Mouse (Mus musculus): ENCODE measurements at regions not wholly inside any gene's neighbourhood (a gene's known extent, or its start where the extent isn't known, plus 50 kb on each side); places are given as distances from the start of the nearest gene placed in this dataset.

GRCm38 (mm10) chr9:61795910-61796309 is 118.4 kb downstream of the Rplp1 start:
- Histone ChIP-seq H3K27ac (replicated peaks) (no peak overlapping the region), H3K9ac (no peak overlapping the region), H3K9me3 (replicated peaks) (no peaks in the 10 kb centered on the region), H3K36me3 (no peaks in the 10 kb centered on the region), H3K4me1 (no peaks in the 10 kb centered on the region), H3K27me3 (no peaks in the 10 kb centered on the region), H3K4me3 (replicated peaks) (no peak overlapping the region), H3K4me2 (replicated peaks) (no peak overlapping the region)
- no peak for ATAC-seq (ENCODE audit: insufficient number of reproducible peaks, low FRiP score, low TSS enrichment, low read depth)
- 74% methylated on average over 5 of the region's 5 CpGs for WGBS

- Histone ChIP-seq H3K27ac (replicated peaks) (no peak overlapping the region), H3K4me2 (replicated peaks) (no peak overlapping the region), H3K36me3 (no peaks in the 10 kb centered on the region), H3K9ac (no peak overlapping the region), H3K9me3 (replicated peaks) (no peaks in the 10 kb centered on the region), H3K4me1 (peaks cover 16% of the 10 kb centered on the region), H3K27me3 (peaks cover 9% of the 10 kb centered on the region; the same call in 1 of the 2 replicates), H3K4me3 (replicated peaks) (no peak overlapping the region)
- 66% methylated on average over 11 of the region's 11 CpGs for WGBS
- ATAC-seq (ENCODE audit: insufficient number of reproducible peaks, low FRiP score, low TSS enrichment, low read depth), result no peak
These were observed 122.8 kb downstream of the Rplp1 start for GRCm38 (mm10) chr9:61791435-61792064.

DNA sequence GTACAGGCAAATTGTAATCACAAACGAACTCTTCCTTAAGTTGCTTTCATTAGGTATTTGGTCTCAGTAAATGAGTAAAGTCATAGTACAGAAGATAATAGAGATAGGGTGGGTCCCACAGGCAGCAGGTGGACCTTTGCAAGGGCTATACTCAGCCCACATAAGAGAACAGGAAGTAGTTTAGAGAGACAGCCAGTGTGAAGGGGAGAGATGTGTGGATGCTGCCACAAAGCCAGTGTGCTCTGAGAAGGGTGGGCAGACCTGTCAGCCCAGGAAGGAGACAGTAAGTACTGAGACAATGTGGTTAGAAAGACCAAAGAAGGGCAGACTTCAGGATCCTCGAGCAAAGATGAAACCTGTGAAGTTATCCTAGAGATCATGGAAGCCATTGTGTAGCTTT is 123.5 kb downstream of the Rplp1 start:
- Histone ChIP-seq H3K9me3 (replicated peaks) (no peaks in the 10 kb centered on the region), H3K9ac (no peak overlapping the region), H3K27me3 (peaks cover 9% of the 10 kb centered on the region; the same call in 1 of the 2 replicates), H3K4me3 (replicated peaks) (no peak overlapping the region), H3K36me3 (no peaks in the 10 kb centered on the region), H3K4me1 (peaks cover 16% of the 10 kb centered on the region), H3K4me2 (replicated peaks) (no peak overlapping the region), H3K27ac (replicated peaks) (no peak overlapping the region)
- WGBS, result 69% methylated on average over 2 of the region's 2 CpGs
- no peak for ATAC-seq (ENCODE audit: insufficient number of reproducible peaks, low FRiP score, low TSS enrichment, low read depth)

- peak; percentile 80 for ATAC-seq (ENCODE audit: insufficient number of reproducible peaks, low FRiP score, low TSS enrichment, low read depth)
- H3K27me3 ChIP-seq, result peaks cover 9% of the 10 kb centered on the region; the same call in 1 of the 2 replicates
- no peak overlapping the region for H3K4me3 ChIP-seq (replicated peaks)
- H3K9me3 ChIP-seq (replicated peaks), result no peaks in the 10 kb centered on the region
- no peak overlapping the region for H3K9ac ChIP-seq
- 26% methylated on average over 8 of the region's 8 CpGs for WGBS
- peaks cover 16% of the 10 kb centered on the region for H3K4me1 ChIP-seq
- no peaks in the 10 kb centered on the region for H3K36me3 ChIP-seq
- no peak overlapping the region for H3K4me2 ChIP-seq (replicated peaks)
- no peak overlapping the region for H3K27ac ChIP-seq (replicated peaks)
These were observed 125.1 kb downstream of the Rplp1 start for GRCm38 (mm10) chr9:61789066-61789897.

GRCm38 (mm10) chr9:61781469-61781868 is 132.9 kb downstream of the Rplp1 start:
- Histone ChIP-seq H3K4me3 (replicated peaks) (no peak overlapping the region), H3K9ac (no peak overlapping the region), H3K4me1 (no peaks in the 10 kb centered on the region), H3K27ac (replicated peaks) (no peak overlapping the region), H3K36me3 (no peaks in the 10 kb centered on the region), H3K27me3 (peaks cover 16% of the 10 kb centered on the region), H3K9me3 (replicated peaks) (no peaks in the 10 kb centered on the region), H3K4me2 (replicated peaks) (no peak overlapping the region)
- no peak for ATAC-seq (ENCODE audit: insufficient number of reproducible peaks, low FRiP score, low TSS enrichment, low read depth)
- 82% methylated on average over 8 of the region's 8 CpGs for WGBS

DNA sequence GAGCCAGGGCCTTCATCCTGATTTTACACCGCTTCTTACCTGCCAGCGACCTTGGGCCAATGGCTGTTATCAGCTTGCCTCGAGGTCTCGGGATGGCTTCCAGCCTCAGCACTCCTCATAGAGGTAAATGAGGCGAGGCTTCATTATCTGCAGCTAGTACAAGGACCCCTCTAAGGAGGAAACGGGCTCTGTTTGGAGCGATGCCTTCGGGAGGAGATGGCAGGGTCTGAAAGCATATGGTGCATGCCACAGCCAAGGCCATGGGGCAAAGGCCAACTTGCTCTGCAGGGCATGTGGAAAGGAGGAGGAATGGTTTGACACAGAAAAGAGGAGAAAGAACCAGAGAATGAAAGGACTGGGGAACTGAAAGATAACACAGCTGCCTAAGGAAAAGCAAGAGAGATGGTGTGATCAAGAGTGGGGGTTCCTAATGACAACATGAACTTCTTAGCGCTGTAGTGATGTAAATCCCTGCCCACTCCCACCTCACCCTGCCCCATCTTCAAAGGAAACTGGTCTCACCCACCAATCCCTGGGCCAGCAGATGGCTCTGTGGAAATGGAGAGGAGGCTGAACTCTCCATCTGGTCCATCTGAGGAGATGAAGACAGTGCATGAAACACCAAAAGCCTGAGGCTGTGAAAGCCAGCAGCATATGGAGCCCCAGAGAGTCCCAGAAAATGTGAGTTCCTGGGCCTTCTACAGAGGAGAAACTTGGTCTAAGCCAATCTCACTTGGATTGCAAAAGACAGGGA is 134.0 kb downstream of the Rplp1 start:
- Histone ChIP-seq H3K4me1 (no peaks in the 10 kb centered on the region), H3K36me3 (no peaks in the 10 kb centered on the region), H3K27ac (replicated peaks) (no peak overlapping the region), H3K9ac (no peak overlapping the region), H3K9me3 (replicated peaks) (no peaks in the 10 kb centered on the region), H3K27me3 (peaks cover 16% of the 10 kb centered on the region), H3K4me3 (replicated peaks) (no peak overlapping the region), H3K4me2 (replicated peaks) (no peak overlapping the region)
- WGBS, result 85% methylated on average over 9 of the region's 9 CpGs
- ATAC-seq (ENCODE audit: insufficient number of reproducible peaks, low FRiP score, low TSS enrichment, low read depth), result no peak

DNA sequence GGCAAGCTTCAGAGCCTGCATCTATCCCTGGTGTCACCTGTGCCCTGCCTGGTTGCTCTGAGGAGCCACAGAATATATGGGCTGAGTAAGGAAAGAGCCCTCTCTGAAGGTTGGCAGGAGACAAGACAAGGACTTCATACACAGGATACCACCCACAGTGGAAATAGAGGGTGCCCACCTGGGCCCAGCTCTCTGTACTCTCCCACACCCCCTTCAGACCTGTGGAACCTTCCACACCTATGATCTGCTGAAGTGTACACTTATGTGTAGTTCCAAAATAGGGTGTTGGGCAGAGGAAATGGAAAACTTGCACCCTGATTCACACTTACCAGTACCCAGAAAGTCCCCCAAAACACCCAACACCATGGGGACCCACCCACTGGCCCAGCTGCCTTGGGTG is 135.2 kb downstream of the Rplp1 start:
- H3K9me3 ChIP-seq (replicated peaks), result no peaks in the 10 kb centered on the region
- H3K4me3 ChIP-seq (replicated peaks), result no peak overlapping the region
- H3K27ac ChIP-seq (replicated peaks), result no peak overlapping the region
- H3K27me3 ChIP-seq, result peaks cover 16% of the 10 kb centered on the region
- no peaks in the 10 kb centered on the region for H3K36me3 ChIP-seq
- no peak overlapping the region for H3K4me2 ChIP-seq (replicated peaks)
- no peak overlapping the region for H3K9ac ChIP-seq
- no peaks in the 10 kb centered on the region for H3K4me1 ChIP-seq
- no peak for ATAC-seq (ENCODE audit: insufficient number of reproducible peaks, low FRiP score, low TSS enrichment, low read depth)

DNA sequence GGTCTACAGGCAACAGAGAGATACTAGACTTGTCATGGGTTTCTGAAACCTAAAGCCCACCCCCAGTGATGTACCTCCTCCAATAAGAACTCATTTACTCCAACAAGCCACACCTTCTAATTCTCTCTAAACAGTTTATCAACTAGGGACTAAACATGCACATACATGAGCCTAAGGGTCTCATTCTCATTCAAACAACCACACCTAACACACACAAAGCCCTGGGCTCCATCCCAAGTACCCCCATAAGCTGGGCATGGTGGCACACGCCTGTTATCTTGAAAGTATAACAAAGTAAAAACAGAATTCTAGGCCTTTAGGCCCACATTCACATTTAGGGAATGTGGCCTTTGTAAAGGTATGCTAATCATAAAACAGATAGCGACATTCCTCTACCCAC is 137.9 kb downstream of the Rplp1 start:
- Histone ChIP-seq H3K9ac (no peak overlapping the region), H3K36me3 (no peaks in the 10 kb centered on the region), H3K9me3 (replicated peaks) (no peaks in the 10 kb centered on the region), H3K4me3 (replicated peaks) (no peak overlapping the region), H3K27me3 (peaks cover 7% of the 10 kb centered on the region; the same call in 1 of the 2 replicates), H3K27ac (replicated peaks) (no peak overlapping the region), H3K4me1 (no peaks in the 10 kb centered on the region), H3K4me2 (replicated peaks) (no peak overlapping the region)
- ATAC-seq (ENCODE audit: insufficient number of reproducible peaks, low FRiP score, low TSS enrichment, low read depth), result no peak
- WGBS, result 83% methylated on average over 2 of the region's 2 CpGs

- no peaks in the 10 kb centered on the region for H3K27me3 ChIP-seq
- ATAC-seq (ENCODE audit: insufficient number of reproducible peaks, low FRiP score, low TSS enrichment, low read depth), result no peak
- H3K9ac ChIP-seq, result no peak overlapping the region
- 84% methylated on average over 17 of the region's 17 CpGs for WGBS
- H3K4me2 ChIP-seq (replicated peaks), result no peak overlapping the region
- H3K27ac ChIP-seq (replicated peaks), result no peak overlapping the region
- no peaks in the 10 kb centered on the region for H3K36me3 ChIP-seq
- H3K4me1 ChIP-seq, result no peaks in the 10 kb centered on the region
- no peaks in the 10 kb centered on the region for H3K9me3 ChIP-seq (replicated peaks)
- no peak overlapping the region for H3K4me3 ChIP-seq (replicated peaks)
These were observed 144.0 kb downstream of the Rplp1 start for GRCm38 (mm10) chr9:61770207-61770955.

DNA sequence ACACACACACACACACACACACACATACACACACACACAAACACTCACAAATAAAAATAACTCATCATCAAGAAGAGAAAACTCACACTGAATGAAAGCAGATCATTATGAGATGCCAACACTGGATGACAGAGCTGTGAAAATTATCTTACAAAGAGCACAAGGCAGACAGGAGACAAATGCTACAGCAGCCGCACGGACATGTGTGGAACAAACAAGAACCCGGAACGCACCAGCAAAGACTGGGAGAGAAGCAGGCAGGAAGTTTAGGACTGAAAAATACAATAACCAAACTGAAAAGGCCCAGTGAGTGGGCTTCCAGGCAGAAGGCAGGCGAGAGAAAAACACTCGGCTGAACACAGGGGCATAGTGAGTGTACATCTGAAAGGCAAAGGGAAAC is 148.2 kb downstream of the Rplp1 start:
- H3K27me3 ChIP-seq, result no peaks in the 10 kb centered on the region
- WGBS, result 78% methylated on average over 6 of the region's 6 CpGs
- no peak overlapping the region for H3K4me2 ChIP-seq (replicated peaks)
- no peaks in the 10 kb centered on the region for H3K4me1 ChIP-seq
- H3K9ac ChIP-seq, result no peak overlapping the region
- no peak for ATAC-seq (ENCODE audit: insufficient number of reproducible peaks, low FRiP score, low TSS enrichment, low read depth)
- H3K27ac ChIP-seq (replicated peaks), result no peak overlapping the region
- no peaks in the 10 kb centered on the region for H3K36me3 ChIP-seq
- no peak overlapping the region for H3K4me3 ChIP-seq (replicated peaks)
- H3K9me3 ChIP-seq (replicated peaks), result no peaks in the 10 kb centered on the region

GRCm38 (mm10) chr9:61765366-61765765 is 149.0 kb downstream of the Rplp1 start:
- Histone ChIP-seq H3K27me3 (no peaks in the 10 kb centered on the region), H3K9me3 (replicated peaks) (no peaks in the 10 kb centered on the region), H3K9ac (no peak overlapping the region), H3K4me2 (replicated peaks) (no peak overlapping the region), H3K36me3 (no peaks in the 10 kb centered on the region), H3K4me3 (replicated peaks) (no peak overlapping the region), H3K4me1 (no peaks in the 10 kb centered on the region), H3K27ac (replicated peaks) (no peak overlapping the region)
- no peak for ATAC-seq (ENCODE audit: insufficient number of reproducible peaks, low FRiP score, low TSS enrichment, low read depth)
- 29% methylated on average over 5 of the region's 5 CpGs for WGBS
